Mouse (Mus musculus) lung, adult 2 months (tissue): ENCODE data around the gene S100pbp. TPM values are rescaled to one million over a fixed set of nuclear protein-coding genes. Genes with fewer than 3 reads are reported as not detected.

Experiments used
- DNase-seq: peaks from one replicate; pipeline ENCODE4 v3.0.0; 2022
- H3K4me1 ChIP-seq: fragments of 200-500 bp; 2 replicates; pipeline ENCODE4 v1.6.1; 2011; ENCODE audit warnings: low read length; ENCODE audit not compliant: control insufficient read depth, insufficient read depth
- H3K4me3 ChIP-seq: fragments of 200-500 bp; replicated peaks from 2 replicates; pipeline ENCODE3; 2011; ENCODE audit warnings: low read depth, mild to moderate bottlenecking, control low read depth, low read length; ENCODE audit errors: extremely low read depth
- CTCF ChIP-seq: fragments of 200-500 bp; IDR thresholded peaks from 2 replicates; pipeline ENCODE4 v1.5.1; 2011; ENCODE audit warnings: mild to moderate bottlenecking, low read length, control low read depth; ENCODE audit not compliant: insufficient read depth
- POLR2A ChIP-seq: fragments of 200-500 bp; IDR thresholded peaks from 2 replicates; pipeline ENCODE4 v1.6.1; 2011; ENCODE audit warnings: low read depth, mild to moderate bottlenecking, control low read depth, low read length, borderline replicate concordance; ENCODE audit errors: extremely low read depth
- WGBS: fragments of 180-500 bp; shearing (Covaris S2); methylation state at CpG from one replicate; pipeline ENCODE4 v1.1.7; 2018; 5-methylcytosine and 5-hydroxymethylcytosine counted together
- polyA plus RNA-seq: library from polyadenylated mRNA; depleted of rRNA; stranded (reverse); fragments of >200 nt; gene quantifications from 2 replicates; pipeline ENCODE4 v1.2.3, GENCODE M21; 2012

The S100pbp gene
- polyA plus RNA-seq, 1 experiment: 10.5 TPM

DNA sequence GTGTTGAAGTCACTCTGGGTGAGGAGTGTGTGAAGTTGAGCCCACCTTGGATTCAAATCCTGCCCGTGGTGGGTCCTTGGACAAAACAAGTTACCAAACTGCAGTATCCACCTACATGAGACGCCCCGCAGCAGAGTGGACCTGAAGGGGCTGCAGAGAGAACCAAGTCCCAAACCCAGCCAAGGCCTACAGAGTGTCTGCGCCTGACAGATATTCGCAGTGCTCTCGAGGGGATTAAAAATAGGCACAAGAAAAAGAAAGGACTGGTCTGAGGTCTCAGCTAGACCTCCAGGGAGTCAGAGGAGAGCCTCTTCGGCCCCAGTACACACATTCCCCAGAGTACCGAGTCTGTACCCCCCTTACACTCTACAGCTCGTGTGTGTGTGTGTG is 53.3 kb downstream of the S100pbp start:
- H3K4me3 ChIP-seq: no peak overlapping the region
- WGBS: 39% methylated on average over 9 of the region's 9 CpGs
- no peaks in the 10 kb centered on the region; the same call in 1 of the 2 replicates for H3K4me1 ChIP-seq
- TF ChIP-seq POLR2A (no peak), CTCF (no peak)
- no peak for DNase-seq

- TF ChIP-seq POLR2A (no peak), CTCF (no peak)
- no peak for DNase-seq
- Histone ChIP-seq H3K4me3 (no peak overlapping the region), H3K4me1 (no peaks in the 10 kb centered on the region; the same call in 1 of the 2 replicates)
- 64% methylated on average over 2 of the region's 2 CpGs for WGBS
These were observed 53.9 kb downstream of the S100pbp start for GRCm38 (mm10) chr4:129135637-129136036.

DNA sequence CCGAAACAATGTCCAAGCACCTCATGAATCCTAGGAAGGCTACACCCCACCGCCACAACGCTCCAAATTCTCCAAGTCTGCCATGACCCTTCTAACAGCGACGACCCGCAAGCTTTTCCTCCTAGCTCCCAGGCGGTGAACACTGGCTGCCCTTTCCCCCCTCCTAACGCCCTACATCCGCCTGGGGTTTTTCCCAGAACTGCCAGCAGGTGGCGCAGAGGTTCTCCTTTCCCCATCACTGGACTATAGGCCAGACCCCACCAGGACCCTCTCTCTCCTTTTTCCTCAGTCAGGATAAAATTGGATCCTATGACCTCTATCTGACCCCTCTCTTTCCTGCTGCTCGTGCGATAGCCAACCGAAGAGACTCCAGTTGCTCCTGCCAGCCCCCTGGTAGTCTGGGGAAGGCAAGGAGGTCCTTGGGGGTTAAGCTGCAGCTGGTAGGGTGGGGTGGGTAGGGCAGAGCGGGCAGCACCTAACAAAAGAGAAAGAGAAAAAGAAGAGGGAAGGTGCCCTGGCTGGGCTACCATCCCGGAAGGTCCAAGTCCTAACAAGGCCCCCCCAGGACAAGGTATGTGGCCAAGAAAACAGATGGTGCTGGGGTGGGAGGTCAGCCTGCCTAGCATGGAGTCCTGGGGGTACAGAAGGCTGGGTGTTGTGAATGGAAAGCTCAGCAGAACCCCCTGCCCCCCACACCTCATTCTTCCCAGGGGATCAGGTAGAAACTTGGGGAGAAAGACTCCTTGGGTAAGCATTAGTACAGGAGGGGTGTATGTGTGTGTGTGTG is 54.5 kb downstream of the S100pbp start:
- 6% methylated on average over 15 of the region's 15 CpGs for WGBS
- Histone ChIP-seq H3K4me1 (peaks cover 2% of the 10 kb centered on the region; the same call in 1 of the 2 replicates), H3K4me3 (no peak overlapping the region)
- TF ChIP-seq CTCF (peak; percentile 80), POLR2A (no peak)
- DNase-seq: peak; percentile 77

GRCm38 (mm10) chr4:129130755-129131303 is 58.7 kb downstream of the S100pbp start:
- Histone ChIP-seq H3K4me1 (0 out of 2 replicates have a peak, but pooled peaks cover 2% of the 10 kb centered on the region), H3K4me3 (no peak overlapping the region)
- TF ChIP-seq CTCF (no peak), POLR2A (no peak)
- WGBS: 9% methylated on average over 17 of the region's 17 CpGs
- DNase-seq: no peak

DNA sequence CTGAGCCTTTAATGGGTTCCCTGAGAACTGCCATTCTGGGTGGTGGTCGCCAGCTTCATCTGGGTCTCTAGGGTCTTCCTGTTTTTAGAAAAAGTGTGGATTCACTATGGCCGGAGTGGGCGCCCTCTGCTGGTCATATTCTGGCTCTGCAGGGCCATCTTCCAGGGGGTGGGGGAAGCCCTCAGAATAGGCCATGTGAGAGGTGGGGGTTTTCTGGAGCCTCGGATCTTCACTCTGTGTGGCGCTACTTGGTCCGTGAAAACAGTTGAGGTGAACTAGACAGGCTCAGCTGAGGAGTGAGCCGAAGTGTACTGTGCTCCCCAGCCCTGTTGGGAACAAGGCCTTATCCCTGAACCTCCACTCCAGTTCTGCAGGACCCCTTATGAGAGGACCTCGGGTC is 59.4 kb downstream of the S100pbp start:
- Histone ChIP-seq H3K4me1 (0 out of 2 replicates have a peak, but pooled peaks cover 2% of the 10 kb centered on the region), H3K4me3 (no peak overlapping the region)
- WGBS: 6% methylated on average over 8 of the region's 8 CpGs
- peak; percentile 45 for DNase-seq
- TF ChIP-seq POLR2A: no peak
- TF ChIP-seq CTCF: peak; percentile 56

DNA sequence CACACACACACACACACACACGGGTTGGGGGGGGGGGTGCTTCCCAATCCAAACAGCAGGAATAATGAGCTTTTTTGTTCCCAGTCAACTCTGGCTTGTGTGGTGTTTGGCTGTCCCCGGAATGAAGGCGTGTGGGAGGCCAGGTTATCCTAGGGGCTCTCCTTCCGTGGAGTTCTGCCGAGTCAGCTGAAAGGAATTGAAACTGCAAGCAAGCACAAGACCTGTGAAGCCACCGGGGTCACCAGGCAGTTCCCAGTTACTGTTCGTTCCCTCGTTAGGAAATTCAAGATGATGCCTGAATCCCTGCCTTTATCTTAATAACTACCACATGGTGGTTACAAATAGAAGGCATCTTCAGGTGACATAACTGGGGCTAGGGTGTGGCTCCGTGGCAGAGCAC is 60.1 kb downstream of the S100pbp start:
- TF ChIP-seq POLR2A: no peak
- Histone ChIP-seq H3K4me1 (0 out of 2 replicates have a peak, but pooled peaks cover 2% of the 10 kb centered on the region), H3K4me3 (no peak overlapping the region)
- no peak for DNase-seq
- WGBS: 34% methylated on average over 9 of the region's 9 CpGs

DNA sequence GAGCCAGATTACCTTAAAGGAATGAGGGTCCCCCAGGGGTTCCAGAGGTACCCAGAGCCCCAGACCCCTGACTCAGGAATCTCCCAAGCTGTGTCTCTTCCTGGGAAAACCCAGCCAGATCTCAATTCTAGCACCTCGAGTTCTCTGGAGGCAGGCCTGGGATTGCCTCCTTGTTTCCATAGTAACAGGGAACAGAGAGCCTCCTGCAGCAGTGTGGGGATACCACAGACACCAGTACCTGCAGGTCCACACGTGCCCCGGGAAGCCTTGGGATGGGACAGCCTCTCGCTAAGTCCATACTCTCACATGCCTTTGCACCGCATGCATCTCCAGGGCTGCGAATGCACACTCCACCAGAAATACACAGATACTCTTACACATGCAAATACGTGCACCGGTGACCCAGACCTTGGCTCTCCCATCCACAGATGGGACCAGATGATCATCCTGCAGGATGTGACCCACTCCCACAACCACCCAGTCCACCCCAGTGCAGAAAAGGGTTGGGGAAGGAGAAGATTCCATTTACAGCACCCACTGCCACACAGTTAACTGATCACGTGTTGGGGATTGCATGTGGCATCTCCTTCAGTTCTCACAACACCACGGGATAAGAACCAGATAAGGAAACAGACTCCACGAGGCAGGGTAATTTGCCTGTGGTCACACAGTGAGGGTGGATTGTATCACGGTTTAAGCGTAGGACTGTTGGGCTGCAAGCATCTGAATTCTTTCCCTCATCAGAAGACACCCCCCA is 60.8 kb downstream of the S100pbp start:
- no peak for DNase-seq
- 53% methylated on average over 13 of the region's 13 CpGs for WGBS
- TF ChIP-seq CTCF: no peak
- no peak for TF ChIP-seq POLR2A
- no peak overlapping the region for H3K4me3 ChIP-seq
- 0 out of 2 replicates have a peak, but pooled peaks cover 2% of the 10 kb centered on the region for H3K4me1 ChIP-seq

DNA sequence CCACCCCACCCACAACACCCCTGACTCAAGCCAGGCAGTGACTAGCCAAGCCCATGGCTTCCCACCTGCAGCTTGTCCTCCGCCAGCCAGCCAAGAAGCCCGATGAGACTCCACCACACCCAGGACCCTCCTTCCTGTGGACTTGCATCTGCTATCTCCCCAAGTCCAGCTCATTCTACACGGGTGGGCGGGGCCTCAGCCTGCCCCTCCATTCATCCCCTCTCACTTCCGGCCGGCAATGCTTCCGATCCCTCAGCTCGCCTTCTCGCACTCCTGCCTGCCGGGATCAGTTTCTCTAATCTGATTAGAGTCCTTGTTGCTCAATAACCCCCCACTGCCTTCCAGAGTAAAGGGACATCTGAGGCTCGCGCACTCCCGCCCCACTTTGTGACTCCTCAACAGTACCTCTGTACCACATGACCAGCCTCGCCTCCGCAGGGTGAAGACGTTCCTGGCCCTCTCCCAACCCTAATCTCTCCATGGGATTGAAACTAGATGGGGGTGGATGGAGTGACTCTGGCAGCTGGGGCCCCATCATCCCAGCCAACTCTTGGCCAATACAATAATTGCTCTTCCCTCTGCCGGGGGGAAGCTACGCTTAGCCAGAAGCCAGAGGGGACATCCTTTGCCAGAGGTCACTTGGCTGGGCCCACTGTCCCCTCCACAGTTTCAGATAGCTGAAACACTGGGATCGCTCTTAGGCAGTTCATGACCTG is 63.6 kb downstream of the S100pbp start:
- no peak for DNase-seq
- Histone ChIP-seq H3K4me3 (no peak overlapping the region), H3K4me1 (0 out of 2 replicates have a peak, but pooled peaks cover 2% of the 10 kb centered on the region)
- WGBS: 12% methylated on average over 19 of the region's 19 CpGs
- TF ChIP-seq POLR2A (no peak), CTCF (no peak)

DNA sequence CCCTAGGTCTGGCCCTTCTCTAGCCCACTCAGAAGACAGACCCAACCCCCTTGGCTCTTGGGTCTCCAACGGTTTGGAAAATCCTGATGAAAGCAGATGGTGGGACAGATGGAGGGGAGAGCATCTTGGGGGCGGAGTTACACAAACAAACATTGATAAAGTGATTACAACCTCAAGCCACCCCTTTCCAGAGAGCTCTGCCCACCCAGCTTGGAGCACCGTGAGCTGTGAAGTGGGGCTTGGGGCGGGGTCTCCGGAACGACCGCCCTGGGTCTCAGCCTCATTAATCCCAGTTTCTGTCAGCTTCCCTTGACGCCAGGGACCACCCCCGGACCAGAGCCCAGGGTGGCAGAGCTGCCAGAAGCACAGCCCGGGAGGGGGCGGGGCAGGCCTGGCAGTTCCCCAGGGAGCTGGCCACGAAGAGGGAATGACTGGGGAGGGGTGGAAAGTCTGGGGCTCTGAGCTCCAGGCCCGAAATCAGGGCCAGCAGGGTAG is 64.8 kb downstream of the S100pbp start:
- no peak for DNase-seq
- TF ChIP-seq POLR2A (no peak), CTCF (no peak)
- H3K4me1 ChIP-seq: no peaks in the 10 kb centered on the region
- no peak overlapping the region for H3K4me3 ChIP-seq
- 10% methylated on average over 13 of the region's 13 CpGs for WGBS
